Mouse (Mus musculus): ENCODE measurements around the gene Mt1.
"Not testable (repeated sequence)": the region's sequence is repeated elsewhere in the genome, so short reads cannot be mapped to it uniquely, and the experiment has no call there.

The Mt1 gene

DNA sequence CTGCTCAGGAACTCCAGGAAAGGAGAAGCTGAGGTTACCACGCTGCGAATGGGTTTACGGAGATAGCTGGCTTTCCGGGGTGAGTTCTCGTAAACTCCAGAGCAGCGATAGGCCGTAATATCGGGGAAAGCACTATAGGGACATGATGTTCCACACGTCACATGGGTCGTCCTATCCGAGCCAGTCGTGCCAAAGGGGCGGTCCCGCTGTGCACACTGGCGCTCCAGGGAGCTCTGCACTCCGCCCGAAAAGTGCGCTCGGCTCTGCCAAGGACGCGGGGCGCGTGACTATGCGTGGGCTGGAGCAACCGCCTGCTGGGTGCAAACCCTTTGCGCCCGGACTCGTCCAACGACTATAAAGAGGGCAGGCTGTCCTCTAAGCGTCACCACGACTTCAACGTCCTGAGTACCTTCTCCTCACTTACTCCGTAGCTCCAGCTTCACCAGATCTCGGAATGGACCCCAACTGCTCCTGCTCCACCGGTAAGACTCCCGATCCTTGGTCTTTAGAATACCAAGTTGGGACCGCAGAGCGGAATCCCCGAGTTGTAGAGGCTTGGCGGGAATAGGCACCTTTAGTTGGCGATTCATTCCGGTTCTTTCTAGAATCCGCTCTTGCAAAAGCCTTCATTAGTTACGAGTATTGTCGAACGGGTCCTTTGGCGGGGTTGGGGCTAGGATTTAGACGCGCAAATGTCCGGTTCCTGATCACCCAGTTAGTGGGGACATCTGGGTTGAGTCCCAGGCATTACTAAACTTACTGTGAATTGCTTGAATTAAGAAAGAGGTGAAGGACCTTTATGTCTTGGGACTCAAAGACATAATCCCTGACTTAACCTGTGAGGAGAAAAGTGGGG is at the start of gene Mt1:
Gene Mt1, plus strand, starts transcription at position 226 of the 856 bp plus-strand sequence.
- DNase-seq (ENCODE audit: low read depth, low spot score) = peak; percentile 97

DNA sequence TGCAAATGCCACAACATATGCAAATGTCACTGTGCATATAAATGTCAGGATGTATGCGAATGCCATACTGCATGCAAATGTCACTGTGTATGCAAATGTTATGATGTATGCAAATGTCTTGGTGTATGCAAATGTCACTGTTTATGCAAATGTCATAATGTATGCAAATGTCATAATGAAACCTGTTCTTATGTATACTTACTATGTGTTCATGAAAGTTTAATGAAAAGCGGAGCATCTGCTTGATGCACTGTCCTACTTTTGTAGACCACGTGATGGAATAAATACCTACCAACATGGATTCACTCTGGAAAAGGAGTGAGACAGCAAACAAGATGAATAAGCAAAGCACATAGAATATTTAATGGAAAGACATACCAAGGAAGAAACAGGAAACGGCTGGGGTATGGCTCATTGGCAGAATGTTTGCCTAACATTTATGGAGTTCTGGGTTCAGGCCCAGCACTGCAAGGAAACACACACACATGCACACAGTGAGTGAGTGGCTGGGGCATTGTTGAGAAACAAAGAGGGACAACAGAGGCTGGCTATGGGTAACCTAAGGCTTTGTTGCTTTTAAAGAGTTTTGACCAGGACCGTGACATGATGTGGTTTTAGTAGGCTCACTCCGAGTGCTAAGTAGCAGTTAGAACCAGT is 49.6 kb upstream of the Mt1 start:
- DNase-seq (ENCODE audit: low read depth, low spot score) = no peak

DNA sequence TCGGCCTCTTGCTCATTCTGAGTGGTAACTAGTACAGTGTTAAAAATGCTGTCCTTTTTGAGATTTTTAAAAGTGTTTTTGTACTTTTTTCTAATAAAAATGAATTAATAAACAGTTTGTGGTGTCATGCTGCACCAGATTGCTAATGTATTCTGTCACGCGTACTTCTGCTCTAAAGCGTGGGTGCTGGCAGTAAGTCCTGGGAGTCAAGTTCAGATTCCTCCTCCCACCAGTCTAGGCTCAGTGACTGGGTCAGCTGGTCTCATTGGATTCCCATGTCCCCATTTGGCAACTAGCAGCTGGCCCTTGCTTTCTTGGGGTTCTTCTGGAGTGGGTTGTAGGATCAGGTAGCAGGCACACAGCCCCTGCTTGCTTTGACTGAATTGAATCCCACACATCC is 48.8 kb upstream of the Mt1 start:
- no peak for DNase-seq (ENCODE audit: low read depth, low spot score)

DNA sequence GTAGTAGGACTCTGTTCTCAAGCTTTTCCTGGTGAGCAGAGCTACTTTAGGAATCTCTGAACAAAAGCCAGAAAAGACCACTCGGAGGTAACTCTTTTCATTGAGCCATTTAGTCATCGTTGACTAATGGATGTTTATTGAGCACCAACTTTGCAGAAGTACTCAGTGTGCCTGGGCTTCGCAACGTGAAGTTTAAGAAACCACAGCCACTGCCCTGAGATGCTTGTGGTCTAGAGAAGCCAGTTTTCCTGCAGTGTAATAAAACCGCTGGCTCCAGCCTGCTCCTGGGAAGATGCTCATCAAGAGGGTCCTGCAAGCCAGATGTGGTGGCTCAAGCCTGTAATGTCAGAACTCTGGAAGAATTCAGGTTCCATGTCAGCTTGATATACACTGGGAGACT is 46.8 kb upstream of the Mt1 start:
- no peak for DNase-seq (ENCODE audit: low read depth, low spot score)

DNA sequence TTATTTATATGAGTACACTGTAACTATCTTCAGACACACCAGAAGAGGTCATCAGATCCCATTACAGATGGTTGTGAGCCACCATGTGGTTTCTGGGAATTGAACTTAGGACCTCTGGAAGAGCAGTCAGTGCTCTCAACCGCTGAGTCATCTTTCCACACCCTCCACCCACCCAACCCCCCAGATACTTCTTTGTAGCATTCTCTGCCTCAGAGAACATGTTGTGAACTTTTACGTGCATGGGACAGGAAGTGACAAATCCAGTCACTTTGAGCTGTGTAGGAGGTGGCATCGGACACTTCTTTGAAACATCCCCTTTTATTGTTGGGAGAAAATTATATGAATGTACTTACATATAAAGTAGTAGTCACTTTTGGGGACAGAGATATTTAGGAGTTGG is 44.3 kb upstream of the Mt1 start:
- DNase-seq (ENCODE audit: low read depth, low spot score) = peak; percentile 46

DNA sequence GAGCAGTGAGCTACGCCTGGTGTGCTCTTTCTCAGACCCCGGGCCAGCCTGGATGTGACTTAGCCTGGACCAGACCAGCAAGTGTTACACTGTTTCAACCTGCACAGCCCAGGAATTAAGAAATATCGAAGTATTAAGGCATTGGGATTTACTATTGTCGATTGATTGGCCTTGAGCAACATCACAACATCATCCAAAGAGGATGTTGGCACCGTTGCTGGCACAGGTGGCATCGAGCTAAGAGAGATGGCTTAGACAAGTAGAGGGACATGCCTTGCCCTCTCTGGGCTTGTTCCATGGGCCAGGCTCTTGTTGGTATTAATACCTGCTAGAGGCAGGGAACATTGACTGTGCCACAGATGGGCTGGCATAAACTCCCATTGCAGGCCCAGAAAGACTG is 43.3 kb upstream of the Mt1 start:
- no peak for DNase-seq (ENCODE audit: low read depth, low spot score)

DNA sequence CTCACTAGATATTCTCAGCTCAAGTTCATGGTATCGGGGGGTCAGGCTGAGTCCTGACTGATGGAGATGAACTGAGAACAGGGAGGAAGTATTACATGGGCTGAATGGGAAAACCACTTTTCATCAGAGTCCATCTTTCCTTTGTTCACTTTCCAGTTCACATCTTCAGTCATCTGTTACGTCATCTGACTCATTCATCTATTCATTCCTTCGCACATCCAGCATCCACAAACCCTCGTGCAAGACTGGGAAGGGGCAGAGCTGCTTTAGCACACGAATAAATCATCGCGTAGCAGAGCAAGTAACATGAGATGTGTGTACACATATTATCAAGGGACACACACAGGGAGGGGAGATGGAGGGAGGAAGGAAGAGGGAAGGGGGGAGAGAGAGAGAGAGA is 42.7 kb upstream of the Mt1 start:
- no peak for DNase-seq (ENCODE audit: low read depth, low spot score)

DNA sequence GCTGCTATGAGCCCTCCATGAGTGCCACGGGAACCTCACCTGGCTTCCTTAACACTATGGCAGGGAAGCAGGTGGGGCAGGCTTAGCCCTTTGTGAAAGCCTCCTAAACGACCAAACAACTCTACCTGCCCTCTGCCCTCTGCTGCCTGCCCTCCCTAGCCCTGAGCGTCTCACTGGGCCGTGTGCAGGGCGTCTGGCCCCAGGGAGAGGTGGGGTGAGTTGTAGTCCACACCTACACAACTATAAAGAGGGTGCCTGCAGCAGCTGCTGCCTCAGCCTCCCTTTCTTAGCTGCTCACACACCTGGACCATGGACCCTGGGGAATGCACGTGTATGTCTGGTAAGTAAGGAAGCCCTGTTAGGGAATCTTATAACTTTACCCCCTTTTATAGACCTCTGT is 41.9 kb upstream of the Mt1 start, which contains the start of gene Mt4:
Gene Mt4, plus strand, starts transcription at position 265 of the 400 bp plus-strand sequence.
- no peak for DNase-seq (ENCODE audit: low read depth, low spot score)

DNA sequence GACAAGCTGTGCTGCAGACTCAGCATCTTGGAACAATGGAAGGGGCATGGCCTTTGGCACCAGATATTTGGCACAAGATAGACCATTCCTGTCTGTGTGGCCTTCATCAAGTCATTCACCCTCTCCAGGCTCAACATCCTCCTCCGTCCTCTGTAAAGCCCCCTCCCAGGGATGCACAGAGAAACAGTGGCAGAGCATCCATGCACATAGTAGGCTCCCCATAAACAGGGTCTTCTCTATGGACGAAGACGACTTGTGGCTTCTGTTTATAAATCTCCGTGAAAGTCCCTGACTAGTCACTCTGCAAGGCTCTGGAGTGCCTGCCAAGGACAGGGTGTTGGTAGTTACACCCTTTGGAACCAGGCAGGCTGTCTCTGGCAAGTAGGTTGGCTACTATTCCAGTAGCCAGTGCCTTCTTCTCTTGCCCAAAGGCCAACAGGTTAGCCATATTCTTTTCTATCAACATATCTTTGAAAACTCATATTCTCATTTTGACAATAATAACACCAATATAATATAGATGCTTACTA is 38.6 kb upstream of the Mt1 start:
- DNase-seq (ENCODE audit: low read depth, low spot score) = no peak

DNA sequence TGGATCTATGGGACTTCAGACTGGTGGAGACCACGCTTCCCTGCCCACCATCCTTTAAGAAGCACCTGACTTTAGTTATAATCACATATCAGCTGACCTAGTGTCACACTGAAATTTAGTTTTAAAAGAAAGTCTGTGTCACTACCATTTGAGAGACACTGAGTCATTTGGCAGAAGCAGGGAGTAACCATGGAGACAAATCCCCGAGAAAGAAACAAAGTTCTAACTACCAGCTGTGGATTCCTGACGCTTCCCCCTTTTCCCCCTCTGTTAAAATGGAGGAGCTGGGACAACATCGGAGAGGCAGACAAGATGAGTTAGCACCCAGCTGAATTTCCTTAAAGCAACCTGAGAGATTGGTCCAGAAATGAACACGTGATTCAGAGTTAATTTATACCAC is 30.6 kb upstream of the Mt1 start:
- DNase-seq (ENCODE audit: low read depth, low spot score) = no peak

DNA sequence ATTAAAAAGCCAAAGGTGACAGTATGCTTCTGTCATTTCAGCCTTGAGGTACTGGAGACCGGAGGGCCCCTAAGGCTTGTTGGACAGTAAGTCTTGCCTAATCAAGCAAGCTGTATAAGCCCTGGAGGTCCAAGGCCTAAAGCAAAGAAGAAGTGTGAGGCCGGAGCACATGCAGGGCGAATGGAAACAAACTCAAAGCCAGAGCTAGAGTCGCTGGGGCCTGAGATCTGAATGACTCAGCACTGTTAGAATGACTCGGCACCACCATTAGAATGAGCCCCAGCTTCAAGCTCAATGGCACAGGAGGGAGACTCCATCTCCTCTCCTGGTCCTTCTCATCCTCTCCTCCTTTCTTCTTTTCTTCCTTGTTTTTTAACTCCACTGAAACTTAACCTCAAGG is 28.0 kb upstream of the Mt1 start:
- no peak for DNase-seq (ENCODE audit: low read depth, low spot score)

DNA sequence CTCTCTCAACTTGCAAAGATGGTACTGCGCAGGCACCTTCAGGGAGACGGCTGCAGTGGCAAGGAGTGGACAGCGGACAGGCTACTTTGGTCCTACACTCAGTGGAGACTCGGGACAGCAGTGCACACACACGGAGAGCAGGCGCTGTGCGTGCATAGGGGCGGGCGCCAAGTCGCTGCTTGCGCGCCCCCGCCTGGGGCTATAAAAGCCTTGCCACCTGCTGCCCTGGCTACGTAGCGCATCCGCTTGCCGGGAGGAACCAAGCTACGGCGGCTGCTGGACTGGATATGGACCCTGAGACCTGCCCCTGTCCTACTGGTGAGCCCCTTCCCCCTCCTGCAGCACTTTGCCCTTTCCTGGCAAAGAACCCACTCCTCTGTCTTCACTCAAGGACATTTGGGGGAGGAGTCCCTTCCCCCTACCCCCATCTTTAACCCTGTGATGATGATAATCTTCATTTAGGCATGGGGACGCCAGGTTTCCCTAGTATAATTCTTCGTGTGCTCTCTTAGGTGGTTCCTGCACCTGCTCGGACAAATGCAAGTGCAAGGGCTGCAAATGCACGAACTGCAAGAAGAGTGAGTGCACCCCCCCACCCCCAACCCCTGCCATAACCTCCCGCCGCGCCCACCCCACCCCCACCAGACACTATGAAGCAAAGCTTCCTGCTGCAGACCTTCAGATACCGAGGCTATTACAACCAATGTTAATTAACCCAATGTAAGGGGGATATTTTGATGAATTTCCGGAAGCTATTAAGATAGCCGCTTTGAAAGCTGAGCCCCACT is 26.2 kb upstream of the Mt1 start, which contains the start of gene Mt3:
Gene Mt3, plus strand, starts transcription at position 95 of the 788 bp plus-strand sequence.
- peak; percentile 64 for DNase-seq (ENCODE audit: low read depth, low spot score)

DNA sequence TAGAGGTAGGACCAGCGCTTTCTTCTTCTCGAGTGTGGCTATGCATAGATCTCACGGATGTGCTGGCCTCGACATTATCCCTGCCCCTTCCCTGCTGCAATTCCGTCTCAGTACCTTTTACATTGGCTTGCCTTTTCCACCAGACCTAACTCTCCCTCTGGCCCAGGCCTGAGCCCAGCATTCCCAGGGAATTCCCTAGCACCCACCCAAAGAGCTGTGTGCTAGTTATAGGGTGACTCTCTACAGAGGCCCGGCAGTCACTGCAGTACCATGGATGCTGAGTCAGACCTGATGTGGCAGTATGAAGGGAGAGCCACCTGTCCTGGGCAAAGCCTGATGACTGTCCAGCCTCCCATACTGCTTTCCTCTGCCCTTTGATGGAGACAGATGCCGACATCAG is 25.4 kb upstream of the Mt1 start:
- DNase-seq (ENCODE audit: low read depth, low spot score) = no peak

DNA sequence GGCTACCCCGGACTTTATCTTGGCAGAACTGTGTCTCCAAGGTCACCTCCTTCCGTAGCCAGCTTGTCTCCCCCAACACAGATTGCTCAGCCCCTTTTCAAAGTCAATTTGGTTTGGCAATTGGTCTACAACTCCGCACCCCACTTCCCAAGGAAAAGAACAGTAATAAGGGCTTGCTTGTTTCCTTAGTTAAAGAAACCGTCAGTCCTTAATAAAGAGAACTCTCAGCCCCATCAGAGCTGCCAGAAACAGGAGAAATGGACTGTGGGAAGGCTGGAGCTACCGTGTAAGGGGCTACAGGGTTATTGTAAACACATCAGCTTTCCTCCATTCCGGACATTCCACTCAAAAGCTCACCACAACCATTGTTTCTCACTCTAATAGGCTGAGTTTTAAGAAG is 24.3 kb upstream of the Mt1 start:
- DNase-seq (ENCODE audit: low read depth, low spot score) = no peak

DNA sequence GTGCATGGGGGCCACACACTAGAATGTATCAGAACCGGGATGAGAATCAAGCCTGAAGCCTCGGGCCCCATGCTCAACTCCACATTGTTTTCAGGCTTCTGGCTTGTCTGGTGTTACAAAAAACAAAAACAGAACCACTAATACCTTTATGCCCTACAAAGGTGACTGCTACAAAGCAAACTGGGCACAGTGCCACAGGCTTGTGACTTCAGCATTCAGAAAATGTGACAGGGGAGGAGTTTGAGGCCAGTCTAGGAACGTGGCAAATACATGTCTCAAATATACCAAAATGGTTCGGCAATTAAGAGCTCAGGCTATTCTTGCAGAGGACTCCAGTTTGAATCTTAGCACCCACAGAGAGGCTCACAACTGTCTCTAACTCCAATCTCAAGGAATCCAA is 22.8 kb upstream of the Mt1 start:
- DNase-seq (ENCODE audit: low read depth, low spot score) = no peak

DNA sequence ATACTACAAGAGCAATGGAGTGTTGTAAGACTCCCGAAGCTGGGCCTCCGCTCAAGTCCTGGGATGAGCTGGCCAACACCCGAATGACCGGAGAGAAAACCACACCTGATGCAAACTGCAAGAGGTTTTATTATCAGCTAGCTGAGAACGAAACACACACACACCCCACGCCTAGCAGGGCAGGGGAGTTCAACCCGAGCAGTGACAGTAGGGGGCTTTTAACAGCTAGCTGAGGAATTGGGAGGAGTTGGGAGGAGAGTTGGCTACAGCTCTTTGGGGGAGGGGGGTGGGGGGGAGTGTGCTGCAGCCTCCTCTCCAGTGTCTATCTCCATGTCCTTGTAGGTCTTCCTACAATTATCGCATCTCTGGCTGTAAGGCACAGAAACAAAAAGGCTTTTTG is 13.1 kb upstream of the Mt1 start:
- DNase-seq (ENCODE audit: low read depth, low spot score) = not testable (repeated sequence)

DNA sequence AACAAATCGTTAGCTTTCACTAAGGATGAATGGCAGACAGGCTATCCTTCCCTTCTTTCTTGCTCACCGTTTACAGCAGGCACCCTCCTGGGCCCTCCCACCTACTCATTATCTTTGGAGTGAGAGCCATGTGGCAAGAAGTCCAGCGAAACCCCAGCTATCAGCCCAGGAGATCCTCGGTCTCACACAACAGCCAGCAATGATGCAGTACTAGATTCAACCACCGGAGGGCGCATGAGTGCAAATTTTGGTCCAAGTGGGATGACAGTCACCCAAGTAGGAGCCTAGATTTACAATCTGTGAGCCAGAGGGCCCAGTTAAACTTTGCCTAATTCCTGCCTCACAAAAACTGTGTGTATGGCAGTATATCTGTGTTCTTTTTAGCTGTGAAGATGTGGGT is 11.6 kb upstream of the Mt1 start:
- DNase-seq (ENCODE audit: low read depth, low spot score) = peak; percentile 94

DNA sequence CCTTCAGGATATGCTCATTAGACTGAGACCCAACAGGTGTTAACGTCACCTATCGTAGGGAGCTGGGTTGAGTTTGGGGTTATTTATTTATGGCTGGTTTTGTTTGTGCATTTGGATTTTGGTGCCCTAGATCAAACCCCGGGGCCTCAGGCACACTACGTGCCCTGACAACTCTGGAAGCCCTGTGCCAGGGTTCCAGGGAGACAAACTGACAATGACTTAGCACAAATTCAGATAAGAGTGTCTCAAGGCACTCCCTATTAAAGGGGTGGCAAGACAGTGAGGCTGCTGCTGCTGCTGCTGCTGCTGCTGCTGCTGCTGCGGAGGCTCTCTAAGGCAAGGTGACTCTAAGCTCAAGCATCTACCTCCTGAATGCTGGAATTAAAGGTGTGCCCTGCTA is 9.3 kb upstream of the Mt1 start:
- DNase-seq (ENCODE audit: low read depth, low spot score) = no peak

DNA sequence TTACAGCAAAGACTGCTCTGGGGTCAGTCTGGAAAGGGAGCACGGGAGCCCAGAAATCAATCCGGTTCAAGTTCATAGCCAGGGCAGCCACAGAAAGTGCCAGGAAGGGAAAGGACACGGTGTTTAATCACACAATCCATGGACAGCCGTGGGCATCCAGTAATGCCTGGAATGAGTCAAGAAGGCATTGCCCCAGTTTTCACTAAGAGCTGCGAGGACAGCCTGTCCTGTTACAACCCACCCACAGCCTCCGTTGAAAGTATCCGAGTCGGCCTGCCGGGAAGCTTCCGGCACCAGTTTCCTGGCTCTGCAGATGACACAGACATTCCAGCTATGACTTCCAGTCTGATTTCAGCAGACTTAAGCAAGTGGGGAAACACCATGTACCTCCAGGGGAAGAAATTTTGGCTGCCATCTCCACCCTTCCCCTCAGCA is 7.5 kb upstream of the Mt1 start:
- no peak for DNase-seq (ENCODE audit: low read depth, low spot score)

DNA sequence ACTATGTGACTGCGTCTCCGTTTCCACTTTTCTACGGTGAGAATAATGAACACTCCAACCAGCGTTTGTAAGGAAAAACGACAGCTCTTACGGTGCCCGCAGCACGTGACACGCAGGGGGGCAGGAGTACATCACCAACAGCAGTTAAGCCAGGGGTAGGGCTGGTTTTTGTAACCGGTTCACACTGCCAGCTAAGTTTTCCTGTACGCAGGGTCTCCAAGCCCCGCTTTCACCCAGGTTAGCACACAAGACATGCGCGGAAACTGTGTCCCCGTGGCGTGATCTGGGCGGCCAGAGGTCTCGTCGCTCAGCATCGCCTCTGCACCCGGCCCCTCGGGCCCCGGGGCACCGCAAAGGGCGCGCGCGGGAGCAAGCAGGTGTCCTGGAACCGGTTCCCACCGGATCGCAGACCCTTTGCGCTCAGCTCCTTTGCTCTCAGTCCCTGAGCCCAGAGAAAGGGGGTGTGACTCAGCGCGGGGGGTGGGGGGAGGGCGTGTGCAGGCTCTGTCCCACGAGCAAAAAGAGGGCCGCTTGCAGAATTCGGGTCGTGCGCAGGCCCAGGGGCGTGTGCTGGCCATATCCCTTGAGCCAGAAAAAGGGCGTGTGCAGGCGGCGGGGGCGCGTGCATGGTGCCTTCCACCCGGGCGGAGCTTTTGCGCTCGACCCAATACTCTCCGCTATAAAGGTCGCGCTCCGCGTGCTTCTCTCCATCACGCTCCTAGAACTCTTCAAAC is 6.6 kb upstream of the Mt1 start, which contains the start of gene Mt2:
Gene Mt2, plus strand, starts transcription at position 590 of the 734 bp plus-strand sequence.
- DNase-seq (ENCODE audit: low read depth, low spot score) = peak; percentile 98

All from ES-CJ7 (cell line).